ENCODE assay signal across 12 mouse cellular contexts in the genomic region with DNA sequence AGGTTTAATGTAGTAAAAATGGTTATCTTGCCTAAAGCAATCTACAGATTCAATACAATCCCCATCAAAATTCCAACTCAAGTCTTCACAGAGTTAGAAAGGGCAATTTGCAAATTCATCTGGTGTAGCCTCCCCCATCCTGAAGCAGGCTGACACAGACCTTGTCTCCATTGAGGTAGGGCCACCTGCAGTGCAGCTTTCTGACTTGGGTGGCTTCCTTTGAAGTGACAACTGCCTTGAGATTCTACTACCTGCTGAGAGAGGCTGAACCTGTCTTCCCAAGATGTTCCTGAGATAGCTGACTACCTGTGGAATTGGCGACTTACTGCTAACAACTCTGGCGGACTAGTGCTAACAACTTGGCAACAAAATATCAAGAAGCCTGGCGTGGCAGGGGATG.
"Had no signal": no experiment of that assay in that cellular context is flagged by ENCODE, and none has a peak within 500 bp of the region (broad histone marks: within the 10 kb centered on the region; RNA-seq: fewer than 3 reads in every experiment).

No protein-coding gene starts in this region.

- DNase-seq: retina, postnatal 1 day; right cerebral cortex, adult 18-20 months; right cerebral cortex, postnatal 14 days; right cerebral cortex, postnatal 25 days; right cerebral cortex, postnatal 4 days; spleen, adult 18-20 months; thymus, adult 18-20 months; thymus, adult 2 months; thymus, postnatal 14 days; thymus, postnatal 25 days; thymus, postnatal 36 days; thymus, postnatal 4 days had no signal
